Mouse (Mus musculus): ENCODE data around the gene Pkd1l3. TPM values are rescaled to one million over a fixed set of nuclear protein-coding genes. Genes with fewer than 3 reads are reported as not detected.

The Pkd1l3 gene
- total RNA-seq (2021) = 1 to 10 TPM in 1 of 2 experiments, under 1 TPM in 1; 0.93 to 2.0 TPM
- long read RNA-seq, experiment 1, partial matches to known transcripts = 0 of 1 reads
- long read RNA-seq, experiment 1, other reads (novel, unspliced or antisense) = 1 of 1 reads
- long read RNA-seq, experiment 2, partial matches to known transcripts = 1 of 1 reads
- long read RNA-seq, experiment 2, other reads (novel, unspliced or antisense) = 0 of 1 reads

DNA sequence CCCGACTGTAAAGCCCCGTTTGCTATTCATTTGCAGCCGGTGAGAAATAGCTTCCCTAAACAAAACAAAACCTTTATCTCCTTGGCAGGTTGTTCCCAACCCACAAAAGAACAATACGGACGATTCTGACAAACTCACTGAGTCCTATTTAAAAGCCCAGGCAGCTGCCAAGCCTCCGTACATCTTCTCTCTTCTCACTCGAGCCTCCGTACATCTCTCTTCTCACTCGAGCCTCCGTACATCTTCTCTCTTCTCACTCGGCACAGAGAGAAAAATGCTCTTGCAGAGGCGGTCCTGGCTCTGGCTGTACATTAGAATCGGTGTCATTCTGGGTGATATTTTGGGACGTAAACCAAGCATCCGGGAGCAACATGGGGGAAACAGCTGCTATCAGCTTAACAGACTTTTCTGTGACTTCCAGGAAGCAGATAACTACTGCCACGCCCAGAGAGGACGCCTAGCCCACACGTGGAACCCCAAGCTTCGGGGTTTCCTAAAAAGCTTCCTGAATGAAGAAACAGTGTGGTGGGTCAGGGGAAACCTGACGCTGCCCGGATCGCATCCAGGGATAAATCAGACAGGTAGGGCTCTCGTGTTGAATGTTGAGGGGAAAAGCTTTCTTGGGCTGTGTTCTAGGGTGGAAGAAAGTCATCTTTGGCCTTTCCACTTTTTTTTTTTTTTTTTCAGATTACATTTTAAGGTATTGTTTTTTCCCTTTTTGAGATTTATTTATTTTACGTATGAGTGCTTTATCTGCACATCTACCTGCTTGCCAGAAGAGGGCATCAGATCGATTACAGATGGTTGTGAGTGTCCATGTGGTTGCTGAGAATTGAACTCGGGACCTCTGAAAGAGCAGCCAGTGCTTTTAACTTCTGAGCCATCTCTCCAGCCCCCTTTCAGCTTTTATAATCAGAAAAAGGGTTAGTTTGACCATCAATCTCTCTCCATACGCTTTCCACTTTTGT is at the start of gene Pkd1l3:
TSS of gene Pkd1l3 (plus strand) at position 275 of the 968 bp plus-strand sequence.
- DNase-seq (ENCODE audit: low spot score in 2 of 2) = peak in 1 of 2 experiments; percentile 24

- no peak for DNase-seq (ENCODE audit: low spot score in 2 of 2)
These were observed 49.6 kb upstream of the Pkd1l3 start for GRCm38 (mm10) chr8:109564766-109565165.

- peak; percentile 99 to 100 for DNase-seq (ENCODE audit: low spot score in 2 of 2)
These were observed 48.6 kb upstream of the Pkd1l3 start, which contains the start of the genes Dhx38 and Txnl4b for GRCm38 (mm10) chr8:109565498-109566333. Dhx38 (minus strand) TSS chr8:109565861. Txnl4b (plus strand) TSS chr8:109565892.

DNA sequence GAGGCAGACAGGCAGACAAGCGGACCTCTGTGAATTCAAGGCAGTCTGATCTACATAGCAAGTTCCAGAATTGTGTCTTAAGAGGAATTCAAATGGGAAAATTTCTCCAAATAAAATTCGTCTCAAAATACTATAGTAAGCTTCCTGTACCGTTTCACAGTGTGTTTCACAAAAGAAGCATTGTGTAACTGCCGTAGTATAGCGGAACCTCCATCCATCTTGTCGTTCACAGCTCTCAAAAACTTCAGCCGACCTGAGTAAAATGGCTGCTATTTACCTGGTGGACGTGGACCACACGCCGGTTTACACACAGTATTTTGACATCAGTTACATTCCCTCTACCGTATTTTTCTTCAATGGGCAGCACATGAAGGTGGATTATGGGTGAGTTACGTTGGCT is 43.2 kb upstream of the Pkd1l3 start:
- DNase-seq (ENCODE audit: low spot score in 2 of 2) = no peak

DNA sequence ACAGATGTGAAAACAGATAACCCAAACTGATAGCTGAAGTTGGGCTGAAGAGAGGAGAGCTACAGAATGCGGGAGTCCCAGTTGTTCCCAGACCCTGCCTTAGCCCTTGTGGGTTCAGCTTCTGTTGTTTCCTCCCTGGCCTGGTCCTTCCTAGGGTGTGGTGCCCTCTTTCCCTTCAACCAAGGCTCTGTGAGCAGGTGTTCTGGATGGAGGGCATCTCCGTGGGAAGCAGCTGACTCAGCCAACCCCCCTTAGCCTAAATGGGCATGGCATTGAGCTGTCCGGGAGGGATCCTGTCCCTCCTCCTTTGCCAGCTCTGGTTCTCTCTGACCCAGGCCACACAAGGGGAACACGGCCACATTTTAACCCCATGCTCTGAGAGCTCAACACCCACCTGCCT is 38.0 kb upstream of the Pkd1l3 start:
- no peak for DNase-seq (ENCODE audit: low spot score in 2 of 2)

GRCm38 (mm10) chr8:109578900-109579301 is 35.4 kb upstream of the Pkd1l3 start, which contains the start of gene Hp:
Hp (minus strand) TSS chr8:109579172.
- no peak for DNase-seq (ENCODE audit: low spot score in 2 of 2)

- DNase-seq (ENCODE audit: low spot score in 2 of 2) = no peak
These were observed 30.0 kb upstream of the Pkd1l3 start for GRCm38 (mm10) chr8:109584293-109584692.

DNA sequence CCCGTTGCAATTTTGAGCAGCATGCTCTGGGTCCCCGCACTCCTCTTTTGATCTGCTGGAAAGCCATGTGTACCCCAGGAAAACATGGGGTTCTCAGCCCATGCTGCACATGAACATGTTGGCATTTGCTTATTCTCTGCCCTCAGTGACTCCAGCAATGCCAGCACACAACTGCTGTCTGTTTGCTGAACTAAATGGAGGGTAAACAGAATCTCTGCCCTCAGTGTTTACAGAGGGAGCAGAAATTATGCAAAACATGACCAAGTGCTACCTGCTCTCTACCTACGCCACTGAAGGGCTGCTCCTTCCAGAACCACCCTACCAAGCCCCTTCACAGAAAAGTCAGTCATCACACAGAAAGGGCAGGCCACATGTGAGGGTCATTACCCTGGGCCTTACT is 29.5 kb upstream of the Pkd1l3 start:
- DNase-seq (ENCODE audit: low spot score in 2 of 2) = no peak

GRCm38 (mm10) chr8:109585652-109586051 is 28.7 kb upstream of the Pkd1l3 start:
- no peak for DNase-seq (ENCODE audit: low spot score in 2 of 2)

GRCm38 (mm10) chr8:109586972-109587504 is 27.3 kb upstream of the Pkd1l3 start:
- DNase-seq (ENCODE audit: low spot score in 2 of 2) = no peak

DNA sequence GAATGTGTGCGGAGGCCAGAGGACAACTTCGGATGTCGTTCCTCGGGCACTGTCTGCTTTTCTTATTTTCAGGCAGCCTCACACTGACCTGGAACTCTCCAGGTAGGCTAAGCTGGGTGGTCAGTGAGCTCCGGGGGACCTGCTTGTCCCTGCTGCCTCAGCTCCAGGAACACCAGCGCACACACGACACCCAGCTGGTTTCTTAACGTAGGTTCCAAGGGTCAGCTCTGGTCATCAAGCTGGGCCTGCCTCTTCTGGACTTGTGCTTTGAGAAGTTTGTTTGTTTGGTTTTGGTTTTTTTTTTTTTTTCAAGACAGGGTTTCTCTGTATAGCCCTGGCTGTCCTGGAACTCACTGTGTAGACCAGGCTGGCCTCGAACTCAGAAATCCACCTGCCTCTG is 23.4 kb upstream of the Pkd1l3 start:
- DNase-seq (ENCODE audit: low spot score in 2 of 2) = no peak

DNA sequence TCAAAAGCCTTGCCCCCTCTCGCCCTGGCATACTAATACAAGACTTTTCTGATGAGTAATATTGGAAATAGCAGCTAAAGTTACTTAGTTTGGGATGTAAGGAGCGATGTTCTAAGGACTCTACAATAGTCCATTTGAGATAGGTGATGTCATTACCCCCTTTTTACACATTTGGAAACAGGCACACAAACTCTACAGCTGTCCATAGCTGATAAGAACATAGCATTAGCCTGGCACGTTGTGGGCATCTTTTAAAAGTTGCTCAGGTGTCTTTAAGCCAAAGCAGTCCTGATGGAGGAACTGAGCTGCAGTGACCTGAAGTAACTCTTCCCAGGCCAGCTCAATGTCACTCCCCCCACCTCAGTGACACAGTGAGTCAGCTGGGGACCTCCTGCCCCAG is 22.9 kb upstream of the Pkd1l3 start:
- no peak for DNase-seq (ENCODE audit: low spot score in 2 of 2)

DNA sequence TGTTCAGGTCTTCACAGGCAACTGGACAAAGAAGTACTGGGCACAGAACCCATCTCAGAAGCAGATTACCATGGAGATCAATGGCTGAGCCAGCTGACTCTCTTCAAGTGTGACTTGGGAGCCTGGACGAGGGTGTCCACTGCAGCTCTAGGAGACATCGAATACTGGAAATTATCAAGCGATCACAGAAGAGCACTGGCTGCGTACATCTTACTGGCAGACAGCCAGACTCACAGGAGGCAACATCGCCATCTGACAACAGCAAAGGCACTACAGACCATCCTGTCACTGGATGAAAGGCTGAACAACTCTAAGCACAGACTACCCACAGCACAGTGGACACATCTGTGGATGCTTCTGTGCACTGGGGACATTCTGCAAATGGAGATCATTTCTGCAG is 22.2 kb upstream of the Pkd1l3 start:
- no peak for DNase-seq (ENCODE audit: low spot score in 2 of 2)

DNA sequence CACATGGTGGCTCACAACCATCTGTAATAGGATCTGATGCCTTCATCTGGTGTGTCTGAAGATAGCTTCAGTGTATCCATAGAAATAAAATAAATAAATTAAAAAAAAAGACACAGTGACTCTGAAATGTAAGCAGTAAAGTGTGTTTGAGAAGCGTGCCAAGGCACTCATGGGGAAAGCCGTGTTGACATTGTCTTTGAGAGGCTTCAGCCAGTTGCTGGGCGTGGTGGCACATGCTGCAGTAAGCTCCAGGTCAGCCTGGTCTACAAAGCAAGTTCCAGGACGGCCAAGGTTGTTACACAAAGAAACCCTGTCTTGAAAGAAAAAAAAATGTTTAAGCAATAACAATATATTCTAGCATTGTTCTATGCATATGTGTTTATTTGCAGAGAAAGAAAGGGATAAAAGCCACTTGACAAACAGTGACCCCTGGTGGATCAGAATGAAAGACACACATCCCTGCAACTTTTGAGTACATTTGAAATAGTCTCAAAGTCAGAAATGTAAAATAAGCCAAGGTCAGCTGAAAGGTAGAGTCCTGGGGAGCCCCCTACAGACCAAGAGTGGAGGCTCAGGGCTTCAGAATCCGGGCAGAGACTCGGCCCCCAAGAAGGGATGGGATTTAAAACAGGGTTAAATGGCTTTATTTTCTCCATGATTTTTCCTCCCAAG is 21.1 kb upstream of the Pkd1l3 start:
- DNase-seq (ENCODE audit: low spot score in 2 of 2) = no peak

GRCm38 (mm10) chr8:109595854-109596253 is 18.5 kb upstream of the Pkd1l3 start:
- peak in 1 of 2 experiments; percentile 28 for DNase-seq (ENCODE audit: low spot score in 2 of 2)

DNA sequence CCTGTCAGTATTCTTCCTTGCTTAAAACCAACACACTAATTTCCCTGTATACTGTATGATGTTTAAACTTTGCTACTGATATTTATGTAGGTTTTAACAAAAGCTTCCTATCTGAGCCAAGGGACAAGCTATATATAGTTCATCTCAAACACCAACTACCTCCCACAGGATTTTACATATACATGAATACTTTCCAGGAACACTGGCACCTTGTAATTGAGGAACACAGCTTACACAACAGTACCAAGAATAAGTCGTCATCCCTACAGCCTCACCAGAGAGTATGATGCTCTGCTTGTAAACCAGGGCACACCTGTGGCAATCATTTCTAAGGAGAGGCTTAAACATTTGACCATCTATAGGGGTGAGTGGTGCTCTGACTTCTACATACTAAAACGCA is 7.6 kb upstream of the Pkd1l3 start:
- no peak for DNase-seq (ENCODE audit: low spot score in 2 of 2)

- no peak for DNase-seq (ENCODE audit: low spot score in 2 of 2)
These were observed 6.7 kb upstream of the Pkd1l3 start for GRCm38 (mm10) chr8:109607650-109608049.

DNA sequence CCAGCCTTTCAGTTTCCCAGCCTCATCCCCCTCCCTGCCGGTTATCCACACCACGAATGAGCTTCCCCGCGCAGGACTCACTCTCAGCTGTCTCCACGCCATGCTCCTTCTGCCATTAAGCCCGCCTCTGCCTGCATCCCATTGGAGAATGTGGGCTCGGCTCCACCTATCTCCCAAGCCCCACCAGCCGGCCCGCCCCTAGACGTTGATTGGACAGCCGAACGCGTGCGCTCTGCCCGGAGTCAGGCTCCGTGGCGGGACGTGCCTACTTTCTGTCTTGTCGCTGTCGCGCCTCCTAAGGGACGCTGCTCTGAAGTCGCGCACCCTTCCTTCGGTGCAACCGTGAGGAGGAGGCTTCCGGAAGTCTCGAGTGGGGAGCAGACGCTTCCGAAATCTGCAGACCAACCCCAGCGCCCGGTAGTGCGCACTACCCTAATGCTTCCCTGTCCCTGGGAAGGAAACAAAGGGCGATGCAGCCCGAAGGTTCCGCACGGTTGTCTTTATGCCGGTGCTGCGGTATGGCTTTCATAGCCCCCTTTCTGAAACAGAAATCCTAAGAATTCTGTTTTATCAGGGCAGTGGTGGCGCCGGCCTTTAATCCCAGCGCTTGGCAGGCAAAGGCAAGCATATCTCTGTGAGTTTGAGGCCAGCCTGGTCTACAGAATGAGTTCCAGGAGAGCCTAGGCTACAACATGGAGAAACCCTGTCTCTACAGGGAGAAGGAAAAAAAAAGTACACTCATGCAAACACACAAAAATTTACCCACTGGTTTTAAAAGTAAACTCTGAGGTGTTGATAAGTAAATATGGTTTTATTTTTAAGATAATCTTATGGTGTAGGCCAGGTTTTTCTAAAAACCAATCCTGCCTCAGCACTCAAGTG is 5.8 kb upstream of the Pkd1l3 start, which contains the start of gene Dhodh:
TSS of gene Dhodh (minus strand) at position 403 of the 882 bp plus-strand sequence.
- DNase-seq (ENCODE audit: low spot score in 2 of 2) = peak; percentile 97 to 98

DNA sequence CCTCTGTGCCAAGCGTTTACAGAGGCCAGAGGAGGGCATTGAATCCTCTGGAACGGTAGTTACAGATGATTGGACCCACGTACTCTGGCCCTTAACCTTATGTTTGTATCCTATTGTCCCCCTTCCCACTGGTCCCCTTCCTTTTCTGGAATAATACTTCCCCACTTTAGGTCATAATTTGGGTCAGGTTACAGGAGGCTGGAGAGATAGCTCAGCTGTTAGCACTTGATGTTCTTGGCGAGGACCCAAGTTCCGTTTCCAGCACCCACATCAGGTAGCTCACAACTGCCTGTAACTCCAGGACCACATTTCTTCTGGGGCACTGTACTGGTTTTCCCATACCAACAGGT is 5.2 kb upstream of the Pkd1l3 start:
- DNase-seq (ENCODE audit: low spot score in 2 of 2) = no peak
